Mouse (Mus musculus) cortical plate, adult 2 months (tissue): Measurements from ENCODE around the gene Mrps23.

Experiments used
- CTCF ChIP-seq: fragments of 200-500 bp; IDR thresholded peaks from 2 replicates; pipeline ENCODE4 v1.5.1; 2011; ENCODE audit warnings: mild to moderate bottlenecking, control low read depth, low read length; ENCODE audit not compliant: insufficient read depth; ENCODE audit errors: extremely low read depth
- POLR2A ChIP-seq: fragments of 200-500 bp; IDR thresholded peaks from 2 replicates; pipeline ENCODE4 v1.6.1; 2011; ENCODE audit warnings: mild to moderate bottlenecking, low read length, control low read depth; ENCODE audit not compliant: insufficient read depth; ENCODE audit errors: extremely low read depth

DNA sequence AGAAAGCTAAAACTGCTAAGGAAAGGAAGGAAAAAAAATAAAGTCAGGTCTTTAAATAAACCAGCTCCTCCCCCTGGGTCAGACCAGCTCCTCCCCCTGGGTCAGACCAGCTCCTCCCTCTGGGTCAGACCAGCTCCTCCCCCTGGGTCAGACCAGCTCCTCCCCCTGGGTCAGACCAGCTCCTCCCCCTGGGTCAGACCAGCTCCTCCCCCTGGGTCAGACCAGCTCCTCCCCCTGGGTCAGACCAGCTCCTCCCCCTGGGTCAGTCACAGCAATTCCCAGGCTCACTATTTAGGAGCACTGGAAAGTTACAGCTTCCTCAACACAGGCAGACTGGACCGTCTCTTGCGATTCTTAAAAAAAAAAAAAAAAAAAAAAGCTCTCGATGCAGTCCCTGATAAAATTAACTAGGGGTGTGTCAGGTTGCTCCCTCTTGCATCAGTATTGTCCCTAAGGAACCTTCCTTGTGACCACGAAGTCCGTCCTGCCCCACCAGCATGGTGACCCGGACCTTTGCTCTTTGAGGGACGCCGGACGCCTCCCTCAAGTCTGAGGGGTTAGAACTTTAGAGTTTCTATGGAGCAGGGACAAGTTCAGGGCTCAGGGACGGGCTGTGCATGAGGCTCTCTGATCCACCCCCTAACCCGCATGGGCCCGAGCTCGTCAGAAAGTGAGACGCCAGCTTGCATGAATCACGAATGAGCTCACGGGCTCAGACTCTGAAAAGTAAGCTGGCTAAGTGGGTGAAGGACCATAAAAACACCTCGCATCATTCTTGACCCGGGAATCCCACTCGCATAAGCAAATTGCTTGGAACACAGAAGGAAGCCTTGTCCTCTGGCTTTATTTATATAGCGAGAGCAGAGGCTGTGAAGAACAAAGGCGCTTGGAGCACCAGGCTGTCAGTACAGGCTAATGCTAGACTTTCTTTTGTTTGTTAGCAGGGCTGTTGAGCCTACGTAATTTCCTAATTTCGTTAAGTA, 31.3 kb downstream of the Mrps23 start:
- TF ChIP-seq CTCF (no peak), POLR2A (no peak)
